Mouse (Mus musculus): ENCODE measurements around the gene Micall1. TPM values are rescaled to one million over a fixed set of nuclear protein-coding genes. Genes with fewer than 3 reads are reported as not detected.

Gene Micall1
- polyA plus RNA-seq, 1 experiment from 2014 or later = 7.0 TPM

DNA sequence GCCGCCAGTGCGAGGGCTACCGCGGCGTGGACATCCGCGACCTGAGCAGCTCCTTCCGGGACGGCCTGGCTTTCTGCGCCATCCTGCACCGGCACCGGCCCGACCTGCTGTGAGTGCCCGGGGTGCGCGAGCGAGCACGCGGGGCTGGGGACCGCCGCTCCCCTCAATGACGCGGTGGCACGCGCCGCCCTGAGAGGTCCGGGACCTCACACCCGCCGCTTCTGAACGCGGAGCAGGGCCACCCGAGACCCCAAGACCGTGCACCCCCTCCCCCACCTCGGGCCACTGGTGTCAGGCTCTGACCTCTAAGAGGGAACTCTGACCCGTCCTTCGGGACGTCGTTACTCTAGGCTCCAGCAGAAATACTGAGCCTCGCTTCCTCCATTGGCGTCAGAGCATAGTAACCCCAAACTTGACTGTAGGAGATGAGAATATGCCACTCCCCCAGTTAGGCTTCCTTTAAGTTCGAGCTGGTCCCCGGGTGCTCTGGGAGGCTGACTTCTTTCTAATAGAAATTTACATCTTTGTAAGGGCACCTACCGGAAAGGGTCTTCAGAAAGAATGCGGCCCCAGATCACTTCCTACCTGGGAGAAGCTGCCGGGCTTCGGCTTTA lies 730 bp downstream of the Micall1 start:
- Histone ChIP-seq H3K27ac (replicated peaks) (peak overlapping the region; percentile 98), H3K4me2 (replicated peaks; ENCODE audit: low read depth) (peak overlapping the region; percentile 91), H3K27me3 (ENCODE audit: control insufficient read depth, insufficient read depth, low read length) (no peaks in the 10 kb centered on the region), H3K4me1 (replicated peaks; ENCODE audit: control insufficient read depth, insufficient read depth) (peaks cover 5% of the 10 kb centered on the region), H3K9me3 (ENCODE audit: control insufficient read depth, low read length) (no peaks in the 10 kb centered on the region), H3K36me3 (ENCODE audit: control insufficient read depth, insufficient read depth, low read length) (peaks cover 3% of the 10 kb centered on the region; the same call in 1 of the 2 replicates), H3K9ac (ENCODE audit: low read length) (peak overlapping the region; percentile 94), H3K4me3 (ENCODE audit: low read depth, low read length) (peak overlapping the region; percentile 87)
- DNase-seq (ENCODE audit: low spot score) = no peak
- TF ChIP-seq CTCF (IDR thresholded peaks at IDR 0.05; ENCODE audit: low read depth) = no peak
- under 1% methylated on average over 46 of the region's 46 CpGs for WGBS
- ATAC-seq (ENCODE audit: low FRiP score, low TSS enrichment) = peak; percentile 53

DNA sequence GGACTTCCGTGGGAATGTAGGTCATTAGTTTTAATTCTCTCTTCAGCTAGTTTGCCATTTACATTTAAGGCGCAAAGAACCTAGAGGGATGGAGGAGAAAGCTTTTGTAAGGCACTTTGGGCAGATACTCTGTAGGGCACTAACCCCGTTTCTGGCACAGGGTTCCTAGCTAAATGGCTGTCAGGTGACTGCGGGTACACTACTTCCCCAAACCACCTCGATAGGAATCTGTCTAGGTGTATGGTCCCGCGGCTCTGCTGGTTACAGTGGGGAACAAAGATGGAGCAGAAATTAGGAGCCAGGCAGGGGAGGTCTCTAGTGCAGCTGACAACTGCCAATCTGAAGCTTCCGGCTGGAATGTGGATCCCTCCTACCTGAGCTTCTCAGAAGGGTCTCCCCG lies 1.3 kb downstream of the Micall1 start:
- no peaks in the 10 kb centered on the region for H3K27me3 ChIP-seq (ENCODE audit: control insufficient read depth, insufficient read depth, low read length)
- peak overlapping the region; percentile 94 for H3K9ac ChIP-seq (ENCODE audit: low read length)
- peak overlapping the region; percentile 98 for H3K27ac ChIP-seq (replicated peaks)
- peaks cover 5% of the 10 kb centered on the region for H3K4me1 ChIP-seq (replicated peaks; ENCODE audit: control insufficient read depth, insufficient read depth)
- WGBS = 24% methylated on average over 9 of the region's 9 CpGs
- no peak for DNase-seq (ENCODE audit: low spot score)
- peak overlapping the region; percentile 87 for H3K4me3 ChIP-seq (ENCODE audit: low read depth, low read length)
- no peak for ATAC-seq (ENCODE audit: low FRiP score, low TSS enrichment)
- H3K36me3 ChIP-seq (ENCODE audit: control insufficient read depth, insufficient read depth, low read length) = peaks cover 7% of the 10 kb centered on the region
- H3K4me2 ChIP-seq (replicated peaks; ENCODE audit: low read depth) = peak overlapping the region; percentile 91
- no peaks in the 10 kb centered on the region for H3K9me3 ChIP-seq (ENCODE audit: control insufficient read depth, low read length)
- TF ChIP-seq EP300 (optimal IDR thresholded peaks at IDR 0.05) (no peak), CTCF (IDR thresholded peaks at IDR 0.05; ENCODE audit: low read depth) (no peak)

DNA sequence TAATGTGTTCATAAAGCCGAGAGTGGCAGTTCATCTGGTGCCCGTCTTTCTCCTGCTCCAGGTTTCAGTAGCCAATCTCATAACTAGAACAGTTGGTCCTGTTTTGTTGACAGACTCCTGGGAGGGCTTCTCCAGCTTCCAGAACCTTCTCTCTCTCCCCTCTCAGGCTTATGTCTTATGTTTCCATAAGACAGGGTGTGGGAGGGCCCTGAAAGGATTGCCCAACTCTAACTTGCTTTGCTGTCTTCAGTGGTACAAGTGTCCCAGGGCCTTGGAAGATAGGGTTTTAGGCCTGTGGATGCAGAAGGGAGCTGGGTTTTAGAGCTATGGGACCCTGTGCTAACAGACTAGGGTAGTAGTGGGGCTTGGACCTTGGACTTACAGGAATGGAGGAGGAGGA lies 1.8 kb downstream of the Micall1 start:
- WGBS = 46% methylated on average over 2 of the region's 2 CpGs
- H3K9ac ChIP-seq (ENCODE audit: low read length) = peak overlapping the region; percentile 94
- ATAC-seq (ENCODE audit: low FRiP score, low TSS enrichment) = no peak
- H3K9me3 ChIP-seq (ENCODE audit: control insufficient read depth, low read length) = no peaks in the 10 kb centered on the region
- H3K4me3 ChIP-seq (ENCODE audit: low read depth, low read length) = peak overlapping the region; percentile 87
- no peak for TF ChIP-seq CTCF (IDR thresholded peaks at IDR 0.05; ENCODE audit: low read depth)
- TF ChIP-seq EP300 (optimal IDR thresholded peaks at IDR 0.05) = no peak
- DNase-seq (ENCODE audit: low spot score) = no peak
- peak overlapping the region; percentile 98; the same call in 1 of the 2 replicates for H3K27ac ChIP-seq (replicated peaks)
- peaks cover 12% of the 10 kb centered on the region for H3K36me3 ChIP-seq (ENCODE audit: control insufficient read depth, insufficient read depth, low read length)
- H3K4me1 ChIP-seq (replicated peaks; ENCODE audit: control insufficient read depth, insufficient read depth) = peaks cover 5% of the 10 kb centered on the region
- H3K27me3 ChIP-seq (ENCODE audit: control insufficient read depth, insufficient read depth, low read length) = no peaks in the 10 kb centered on the region
- H3K4me2 ChIP-seq (replicated peaks; ENCODE audit: low read depth) = peak overlapping the region; percentile 91

GRCm38 (mm10) chr15:79111774-79112173 lies 3.1 kb downstream of the Micall1 start:
- Histone ChIP-seq H3K36me3 (ENCODE audit: control insufficient read depth, insufficient read depth, low read length) (peaks cover 18% of the 10 kb centered on the region), H3K9ac (ENCODE audit: low read length) (0 out of 2 replicates have a peak overlapping the region, but pooled peaks have one; percentile 13), H3K27me3 (ENCODE audit: control insufficient read depth, insufficient read depth, low read length) (no peaks in the 10 kb centered on the region), H3K27ac (replicated peaks) (peak overlapping the region; percentile 67), H3K4me3 (ENCODE audit: low read depth, low read length) (no peak overlapping the region), H3K9me3 (ENCODE audit: control insufficient read depth, low read length) (no peaks in the 10 kb centered on the region), H3K4me1 (replicated peaks; ENCODE audit: control insufficient read depth, insufficient read depth) (peaks cover 5% of the 10 kb centered on the region), H3K4me2 (replicated peaks; ENCODE audit: low read depth) (peak overlapping the region; percentile 91)
- 38% methylated on average over 4 of the region's 4 CpGs for WGBS
- ATAC-seq (ENCODE audit: low FRiP score, low TSS enrichment) (peak; percentile 7; the same call in 1 of the 2 replicates), DNase-seq (ENCODE audit: low spot score) (peak; percentile 55)
- no peak for TF ChIP-seq EP300 (optimal IDR thresholded peaks at IDR 0.05)
- no peak for TF ChIP-seq CTCF (IDR thresholded peaks at IDR 0.05; ENCODE audit: low read depth)

DNA sequence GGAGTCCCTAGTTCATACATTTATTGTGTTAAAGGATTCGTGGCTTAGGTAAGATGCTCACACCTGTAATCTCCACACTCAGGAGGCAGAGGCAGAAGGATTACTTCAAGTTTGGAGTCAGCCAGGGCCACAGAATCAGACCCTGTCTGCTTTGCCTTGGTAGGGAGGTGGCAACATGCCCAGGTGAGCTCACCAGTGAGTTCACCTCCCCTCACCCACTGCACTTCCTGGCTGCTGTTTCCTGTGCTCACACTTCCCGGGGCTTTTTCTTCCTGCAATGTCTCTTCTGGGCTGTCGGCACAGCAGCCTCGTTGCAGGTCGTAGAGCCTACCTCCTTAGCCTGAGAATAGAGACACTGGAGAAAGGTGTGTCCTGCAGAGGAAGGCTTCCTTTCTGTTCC lies 6.6 kb downstream of the Micall1 start:
- H3K27me3 ChIP-seq (ENCODE audit: control insufficient read depth, insufficient read depth, low read length) = no peaks in the 10 kb centered on the region
- peaks cover 46% of the 10 kb centered on the region for H3K36me3 ChIP-seq (ENCODE audit: control insufficient read depth, insufficient read depth, low read length)
- H3K9ac ChIP-seq (ENCODE audit: low read length) = no peak overlapping the region
- TF ChIP-seq EP300 (optimal IDR thresholded peaks at IDR 0.05) (no peak), CTCF (IDR thresholded peaks at IDR 0.05; ENCODE audit: low read depth) (no peak)
- no peak for ATAC-seq (ENCODE audit: low FRiP score, low TSS enrichment)
- H3K4me3 ChIP-seq (ENCODE audit: low read depth, low read length) = no peak overlapping the region
- H3K4me2 ChIP-seq (replicated peaks; ENCODE audit: low read depth) = no peak overlapping the region
- H3K4me1 ChIP-seq (replicated peaks; ENCODE audit: control insufficient read depth, insufficient read depth) = peaks cover 5% of the 10 kb centered on the region
- H3K9me3 ChIP-seq (ENCODE audit: control insufficient read depth, low read length) = no peaks in the 10 kb centered on the region
- WGBS = 61% methylated on average over 5 of the region's 5 CpGs
- DNase-seq (ENCODE audit: low spot score) = no peak
- no peak overlapping the region for H3K27ac ChIP-seq (replicated peaks)

- ATAC-seq (ENCODE audit: low FRiP score, low TSS enrichment) = no peak
- Histone ChIP-seq H3K27me3 (ENCODE audit: control insufficient read depth, insufficient read depth, low read length) (no peaks in the 10 kb centered on the region), H3K27ac (replicated peaks) (no peak overlapping the region), H3K4me3 (ENCODE audit: low read depth, low read length) (no peak overlapping the region), H3K9me3 (ENCODE audit: control insufficient read depth, low read length) (no peaks in the 10 kb centered on the region), H3K36me3 (ENCODE audit: control insufficient read depth, insufficient read depth, low read length) (peaks cover 69% of the 10 kb centered on the region), H3K4me1 (replicated peaks; ENCODE audit: control insufficient read depth, insufficient read depth) (no peaks in the 10 kb centered on the region), H3K9ac (ENCODE audit: low read length) (no peak overlapping the region), H3K4me2 (replicated peaks; ENCODE audit: low read depth) (no peak overlapping the region)
- DNase-seq (ENCODE audit: low spot score) = no peak
- 83% methylated on average over 9 of the region's 9 CpGs for WGBS
- no peak for TF ChIP-seq CTCF (IDR thresholded peaks at IDR 0.05; ENCODE audit: low read depth)
- TF ChIP-seq EP300 (optimal IDR thresholded peaks at IDR 0.05) = no peak
Observed at GRCm38 (mm10) chr15:79119491-79119890, 10.8 kb downstream of the Micall1 start.

Data from stomach, postnatal 0 days (tissue).